Mouse (Mus musculus): Measurements from ENCODE around the gene Pds5b.
"Not testable (repeated sequence)": the region's sequence is repeated elsewhere in the genome, so short reads cannot be mapped to it uniquely, and the experiment has no call there.

GRCm38 (mm10) chr5:150660296-150660695, 13.2 kb upstream of the Pds5b start:
- TF ChIP-seq CTCF (IDR thresholded peaks at IDR 0.05; ENCODE audit: borderline replicate concordance, extremely low read depth, insufficient read depth, insufficient read length); POLR2A (IDR thresholded peaks at IDR 0.05; ENCODE audit: borderline replicate concordance, extremely low read depth, insufficient read depth, insufficient read length, poor library complexity, severe bottlenecking): not testable (repeated sequence)

Measured in brain, embryonic 14.5 days (tissue).